Mouse (Mus musculus) midbrain, embryonic 11.5 days (tissue): ENCODE data around the gene Sfrp5. TPM values are rescaled to one million over a fixed set of nuclear protein-coding genes. Genes with fewer than 3 reads are reported as not detected.

Experiments
- polyA plus RNA-seq: library from polyadenylated mRNA; unstranded; fragments of >200 nt; fragmentation: Nextera tagmentation; extraction: Ambion mirVana; gene quantifications from 2 replicates; pipeline ENCODE4 v1.2.1, GENCODE M21; 2014

The Sfrp5 gene
- polyA plus RNA-seq, 1 experiment from 2014 or later, result 0.14 TPM

Other genes with a start within 250 kb of the Sfrp5 start
- gene Mms19, start 221.1 kb downstream of the Sfrp5 start, polyA plus RNA-seq, result 27.0 and 33.4 TPM in 2 replicates
- 6.9 and 7.0 TPM in 2 replicates for gene Ubtd1, start 220.5 kb downstream of the Sfrp5 start, polyA plus RNA-seq
- not detected in 2 replicates for gene Ankrd2, start 166.3 kb downstream of the Sfrp5 start, polyA plus RNA-seq
- 0.80 and 1.2 TPM in 2 replicates for gene Hoga1, start 156.6 kb downstream of the Sfrp5 start, polyA plus RNA-seq
- gene 4933411K16Rik, start 150.0 kb downstream of the Sfrp5 start, polyA plus RNA-seq, result 0.10 TPM in 1 of 2 replicates, not detected in the other
- 65.1 and 65.6 TPM in 2 replicates for gene Morn4, start 115.9 kb downstream of the Sfrp5 start, polyA plus RNA-seq
- 19.9 and 22.1 TPM in 2 replicates for gene Pi4k2a, start 111.8 kb downstream of the Sfrp5 start, polyA plus RNA-seq
- 11.1 and 12.9 TPM in 2 replicates for gene Avpi1, start 73.2 kb downstream of the Sfrp5 start, polyA plus RNA-seq
- gene Marveld1, start 54.9 kb downstream of the Sfrp5 start, polyA plus RNA-seq, result 5.3 and 5.9 TPM in 2 replicates
- gene Zfyve27, start 38.3 kb downstream of the Sfrp5 start, polyA plus RNA-seq, result 15.6 and 16.2 TPM in 2 replicates
- 2.3 and 2.8 TPM in 2 replicates for gene Golga7b, start 45.3 kb upstream of the Sfrp5 start, polyA plus RNA-seq
- gene Crtac1, start 229.5 kb upstream of the Sfrp5 start, polyA plus RNA-seq, result 3.3 and 4.4 TPM in 2 replicates